Mouse (Mus musculus): ENCODE data around the gene Rpl32.

- TF ChIP-seq POLR2A (IDR thresholded peaks at IDR 0.05; ENCODE audit: extremely low read depth, insufficient read depth, low read length) (no peak), CTCF (IDR thresholded peaks at IDR 0.05; ENCODE audit: extremely low read depth, insufficient read depth, low read length) (no peak)
Measured at GRCm38 (mm10) chr6:115815041-115815440, 6.5 kb upstream of the Rpl32 start.
